Mouse (Mus musculus) limb, embryonic 14.5 days (tissue): ENCODE data around the gene Klhl32. TPM values are rescaled to one million over a fixed set of nuclear protein-coding genes. Genes with fewer than 3 reads are reported as not detected.

Source experiments
- ATAC-seq: fragments of 200-750 bp; cut with Nextera tagmentation; 2 replicates; pipeline ENCODE4 v1.8.0; 2017; ENCODE audit warnings: low read depth, moderate number of reproducible peaks, moderate TSS enrichment; ENCODE audit not compliant: low FRiP score
- DNase-seq: peaks from one replicate; pipeline ENCODE4 v3.0.0-alpha.2; 2015; ENCODE audit warnings: low spot score
- H3K27ac ChIP-seq: fragments of 300-500 bp; sonication (generic); replicated peaks from 2 replicates; pipeline ENCODE4 v1.5.1; 2014; ENCODE audit warnings: low read depth, mild to moderate bottlenecking, low read length, moderate library complexity, mixed read lengths
- H3K27me3 ChIP-seq: fragments of 300-500 bp; sonication (generic); 2 replicates; pipeline ENCODE4 v1.6.1; 2014; ENCODE audit warnings: low read length, mixed read lengths; ENCODE audit not compliant: control insufficient read depth, insufficient read depth
- H3K36me3 ChIP-seq: fragments of 300-500 bp; sonication (generic); 2 replicates; pipeline ENCODE4 v1.6.1; 2014; ENCODE audit warnings: mild to moderate bottlenecking, low read length, moderate library complexity, mixed read lengths; ENCODE audit not compliant: control insufficient read depth, insufficient read depth
- H3K4me1 ChIP-seq: fragments of 300-500 bp; sonication (generic); 2 replicates; pipeline ENCODE4 v1.6.1; 2014; ENCODE audit warnings: antibody characterized with exemption, low read length, mixed read lengths; ENCODE audit not compliant: control insufficient read depth, insufficient read depth
- H3K4me2 ChIP-seq: fragments of 300-500 bp; sonication (generic); replicated peaks from 2 replicates; pipeline ENCODE4 v1.6.1; 2014; ENCODE audit warnings: low read depth, mild to moderate bottlenecking, low read length, moderate library complexity; ENCODE audit not compliant: severe bottlenecking
- H3K4me3 ChIP-seq: fragments of 300-500 bp; sonication (generic); replicated peaks from 2 replicates; pipeline ENCODE4 v1.5.1; 2014; ENCODE audit warnings: low read length
- H3K9ac ChIP-seq: fragments of 300-500 bp; sonication (generic); 2 replicates; pipeline ENCODE4 v1.6.1; 2014; ENCODE audit warnings: mild to moderate bottlenecking, low read depth, low read length, moderate library complexity; ENCODE audit not compliant: severe bottlenecking
- H3K9me3 ChIP-seq: fragments of 300-500 bp; sonication (generic); 2 replicates; pipeline ENCODE4 v1.6.1; 2016; ENCODE audit warnings: low read length; ENCODE audit not compliant: control insufficient read depth
- POLR2A ChIP-seq: fragments of 200-500 bp; IDR thresholded peaks from 2 replicates; pipeline ENCODE4 v1.8.0; 2012; ENCODE audit warnings: inconsistent platforms, mild to moderate bottlenecking, moderate library complexity, borderline replicate concordance; ENCODE audit not compliant: insufficient read depth, insufficient read length; ENCODE audit errors: extremely low read depth
- WGBS: fragments of 180-500 bp; shearing (Covaris S2); extraction: QIAGEN DNeasy Blood & Tissue Kit; methylation state at CpG from one replicate; pipeline ENCODE4 v1.1.7; 2014; 5-methylcytosine and 5-hydroxymethylcytosine counted together
- polyA plus RNA-seq, 2 experiments: library from polyadenylated mRNA; depleted of rRNA in 1 of 2; stranded (reverse) in 1 of 2; unstranded in 1 of 2; fragments of >200 nt; fragmentation: Nextera tagmentation in 1 of 2; extraction: Ambion mirVana in 1 of 2; gene quantifications; 2 replicates each; pipeline versions ENCODE4 v1.2.1 to v1.2.3; 2012 to 2014

The Klhl32 gene
- polyA plus RNA-seq, 2 experiments = 1.5 to 3.0 TPM

GRCm38 (mm10) chr4:24609085-24609484 lies 241.8 kb downstream of the Klhl32 start:
- Histone ChIP-seq H3K4me1 (no peaks in the 10 kb centered on the region), H3K4me2 (no peak overlapping the region), H3K27me3 (no peaks in the 10 kb centered on the region), H3K9ac (no peak overlapping the region), H3K36me3 (0 out of 2 replicates have a peak, but pooled peaks cover 6% of the 10 kb centered on the region), H3K9me3 (no peaks in the 10 kb centered on the region), H3K4me3 (no peak overlapping the region), H3K27ac (no peak overlapping the region)
- WGBS = 71% methylated on average over 3 of the region's 3 CpGs
- no peak for ATAC-seq
- TF ChIP-seq POLR2A = no peak
- DNase-seq = no peak

- ATAC-seq (no peak), DNase-seq (no peak)
- Histone ChIP-seq H3K27me3 (no peaks in the 10 kb centered on the region), H3K4me3 (no peak overlapping the region), H3K4me2 (no peak overlapping the region), H3K27ac (no peak overlapping the region), H3K36me3 (peaks cover 46% of the 10 kb centered on the region), H3K9me3 (no peaks in the 10 kb centered on the region), H3K4me1 (no peaks in the 10 kb centered on the region), H3K9ac (no peak overlapping the region)
- no peak for TF ChIP-seq POLR2A
- 89% methylated on average over 6 of the region's 6 CpGs for WGBS
Observed at GRCm38 (mm10) chr4:24601711-24602110, 249.2 kb downstream of the Klhl32 start.

- no peak for ATAC-seq
- no peaks in the 10 kb centered on the region for H3K27me3 ChIP-seq
- H3K4me1 ChIP-seq = no peaks in the 10 kb centered on the region
- 88% methylated on average over 1 of the region's 1 CpGs for WGBS
- no peak overlapping the region for H3K4me2 ChIP-seq
- no peak for DNase-seq
- no peak overlapping the region for H3K4me3 ChIP-seq
- no peak for TF ChIP-seq POLR2A
- no peaks in the 10 kb centered on the region for H3K9me3 ChIP-seq
- H3K9ac ChIP-seq = no peak overlapping the region
- no peak overlapping the region for H3K27ac ChIP-seq
- H3K36me3 ChIP-seq = peaks cover 43% of the 10 kb centered on the region
Observed at GRCm38 (mm10) chr4:24598637-24599036, 252.3 kb downstream of the Klhl32 start.

- TF ChIP-seq POLR2A = no peak
- no peak overlapping the region for H3K4me3 ChIP-seq
- no peak overlapping the region for H3K9ac ChIP-seq
- no peaks in the 10 kb centered on the region for H3K4me1 ChIP-seq
- no peak overlapping the region for H3K27ac ChIP-seq
- no peaks in the 10 kb centered on the region for H3K9me3 ChIP-seq
- ATAC-seq (no peak), DNase-seq (no peak)
- H3K36me3 ChIP-seq = peaks cover 40% of the 10 kb centered on the region
- WGBS = 86% methylated on average over 6 of the region's 6 CpGs
- H3K27me3 ChIP-seq = no peaks in the 10 kb centered on the region
- H3K4me2 ChIP-seq = no peak overlapping the region
Observed at GRCm38 (mm10) chr4:24596942-24597611, 253.8 kb downstream of the Klhl32 start.

- no peak for TF ChIP-seq POLR2A
- ATAC-seq (no peak), DNase-seq (no peak)
- Histone ChIP-seq H3K4me3 (no peak overlapping the region), H3K9me3 (no peaks in the 10 kb centered on the region), H3K27ac (no peak overlapping the region), H3K4me2 (no peak overlapping the region), H3K36me3 (peaks cover 21% of the 10 kb centered on the region), H3K27me3 (no peaks in the 10 kb centered on the region), H3K4me1 (no peaks in the 10 kb centered on the region), H3K9ac (no peak overlapping the region)
Observed at GRCm38 (mm10) chr4:24594824-24595223, 256.1 kb downstream of the Klhl32 start.
